12 mouse cellular contexts compared by ENCODE assay signal in the genomic region with DNA sequence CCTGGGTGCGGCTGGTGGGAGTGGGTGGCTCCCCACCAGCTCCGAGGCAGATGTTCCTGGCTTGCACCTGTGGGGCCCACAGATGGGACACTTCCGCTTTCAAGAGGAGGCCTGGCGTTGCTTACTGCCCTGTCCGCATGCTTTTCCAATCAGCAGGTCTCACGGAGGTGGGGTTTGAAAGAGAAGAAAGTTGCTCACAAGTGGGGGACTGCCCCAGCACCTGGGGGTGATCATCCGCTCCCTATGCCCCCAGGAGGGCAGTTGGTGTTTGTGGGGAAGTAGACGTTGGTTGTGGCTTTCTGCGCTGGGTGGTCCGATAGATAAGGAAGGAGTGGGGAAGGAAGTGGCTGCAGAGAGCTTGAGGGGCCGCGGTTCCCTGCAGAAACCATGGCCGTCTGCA. TPM values are rescaled to one million over a fixed set of nuclear protein-coding genes. Genes with fewer than 3 reads are reported as not detected.
DNase-seq lines count a peak whose midpoint lies in the region; ATAC-seq and TF ChIP-seq lines count a peak whose summit lies in the region.
"Had no signal": no experiment of that assay in that cellular context is flagged by ENCODE, and none has a peak within 500 bp of the region (broad histone marks: within the 10 kb centered on the region; RNA-seq: fewer than 3 reads in every experiment).

No protein-coding gene starts in this region.

- H3K27me3 ChIP-seq in CH12.LX (replicated peaks), result peaks cover under 1% of the 10 kb centered on the region
- H3K27me3 ChIP-seq in liver, embryonic 14.5 days (ENCODE audit: control insufficient read depth, insufficient read depth, low read length), result no peaks in the 10 kb centered on the region
- no peaks in the 10 kb centered on the region for H3K27me3 ChIP-seq in kidney, embryonic 15.5 days
- H3K27me3 ChIP-seq: midbrain, embryonic 13.5 days had no signal

- dilution Hi-C loops in CH12.LX (cut with MboI; ENCODE audit: extremely low pct_ligation_motif_present, extremely low pct_unique_long_range_greater_than_20kb, low sequenced_read_pairs), result no loop called here

- H3K9ac ChIP-seq in CH12.LX (ENCODE audit: insufficient read depth, low read depth), result no peak overlapping the region
- H3K9ac ChIP-seq in liver, embryonic 14.5 days (replicated peaks), result peak overlapping the region; percentile 39; the same call in 1 of the 2 replicates
- H3K9ac ChIP-seq in kidney, embryonic 15.5 days, result no peak overlapping the region
- H3K9ac ChIP-seq: embryonic facial prominence, embryonic 13.5 days; midbrain, embryonic 13.5 days had no signal

- in situ Hi-C loops in CH12.LX (cut with MboI; ENCODE audit: low pct_ligation_motif_present, low pct_unique_long_range_greater_than_20kb, low sequenced_read_pairs), result no loop called here

- H3K9me3 ChIP-seq in CH12.LX (replicated peaks; ENCODE audit: low read length), result no peaks in the 10 kb centered on the region
- H3K9me3 ChIP-seq in liver, embryonic 14.5 days (ENCODE audit: control insufficient read depth, low read length), result no peaks in the 10 kb centered on the region
- H3K9me3 ChIP-seq in kidney, embryonic 15.5 days (replicated peaks), result no peaks in the 10 kb centered on the region
- H3K9me3 ChIP-seq: embryonic facial prominence, embryonic 13.5 days; midbrain, embryonic 13.5 days had no signal

- H3K79me2 ChIP-seq in CH12.LX (replicated peaks; ENCODE audit: control insufficient read depth, extremely low read depth, insufficient read depth, poor library complexity, severe bottlenecking), result peaks cover 18% of the 10 kb centered on the region

- H3K4me1 ChIP-seq in CH12.LX (ENCODE audit: control insufficient read depth in 1 of 2, insufficient read depth in 2 of 2), result peaks cover 56 to 78% of the 10 kb centered on the region in 2 experiments
- H3K4me1 ChIP-seq in liver, embryonic 14.5 days (replicated peaks; ENCODE audit: control insufficient read depth in 2 of 2, insufficient read depth in 2 of 2, low read length in 1 of 2), result peaks cover 46 to 74% of the 10 kb centered on the region in 2 experiments
- H3K4me1 ChIP-seq in kidney, embryonic 15.5 days, result peaks cover 16% of the 10 kb centered on the region

- H3K4me2 ChIP-seq in CH12.LX (ENCODE audit: insufficient read depth, low read depth, poor library complexity, severe bottlenecking), result peak overlapping the region; percentile 48
- peak overlapping the region; percentile 55 for H3K4me2 ChIP-seq in liver, embryonic 14.5 days (ENCODE audit: low read depth)
- no peak overlapping the region for H3K4me2 ChIP-seq in kidney, embryonic 15.5 days
- H3K4me2 ChIP-seq: embryonic facial prominence, embryonic 13.5 days; midbrain, embryonic 13.5 days had no signal

- TF ChIP-seq POLR2A in CH12.LX (IDR thresholded peaks at IDR 0.05; ENCODE audit: low read depth, low read length), result no peak; the same call in 1 of the 2 replicates

- H3K27ac ChIP-seq in CH12.LX (ENCODE audit: insufficient read depth, low read depth), result peak overlapping the region; percentile 98
- peak overlapping the region; percentile 21 for H3K27ac ChIP-seq in liver, embryonic 14.5 days
- no peak overlapping the region for H3K27ac ChIP-seq in kidney, embryonic 15.5 days
- H3K27ac ChIP-seq: embryonic facial prominence, embryonic 13.5 days; midbrain, embryonic 13.5 days had no signal

- TF ChIP-seq CTCF in CH12.LX (conservative IDR thresholded peaks at IDR 0.05 in 1 of 2, IDR thresholded peaks at IDR 0.05 in 1 of 2; ENCODE audit: low read depth in 2 of 2, low read length in 2 of 2), result no peak; a peak in 1 of 4 replicates
- no peak for TF ChIP-seq CTCF in liver, embryonic 14.5 days (IDR thresholded peaks at IDR 0.05; ENCODE audit: low read depth)

- TF ChIP-seq EP300 in CH12.LX (IDR thresholded peaks at IDR 0.05; ENCODE audit: low read length), result peak; percentile 96
- TF ChIP-seq EP300 in liver, embryonic 14.5 days (IDR thresholded peaks at IDR 0.05; ENCODE audit: low read depth), result peak; percentile 89

- peaks cover 0 to 13% of the 10 kb centered on the region in 2 experiments for H3K36me3 ChIP-seq in CH12.LX (replicated peaks in 1 of 2; ENCODE audit: control insufficient read depth in 1 of 2, insufficient read depth in 1 of 2, low read length in 1 of 2)
- H3K36me3 ChIP-seq in liver, embryonic 14.5 days (replicated peaks; ENCODE audit: control insufficient read depth, insufficient read depth, low read depth), result no peaks in the 10 kb centered on the region
- no peaks in the 10 kb centered on the region for H3K36me3 ChIP-seq in kidney, embryonic 15.5 days
- H3K36me3 ChIP-seq: embryonic facial prominence, embryonic 13.5 days; midbrain, embryonic 13.5 days had no signal

- DNase-seq in A20 (ENCODE audit: low read depth, low spot score) (peak; percentile 97), CH12.LX (ENCODE audit: extremely low read depth) (peak; percentile 95)
- no peak for DNase-seq in liver, embryonic 14.5 days (ENCODE audit: low read depth in 3 of 3, low spot score in 3 of 3)
- peak; percentile 65 to 69 for DNase-seq in spleen, postnatal 10 days (ENCODE audit: low spot score in 2 of 2)
- no peak for DNase-seq in left cerebral cortex, adult 11 months (ENCODE audit: low spot score)
- DNase-seq in right cerebral cortex, postnatal 4 days, result no peak
- DNase-seq: adrenal gland, postnatal 36 days; cerebellum, adult 8-10 months; kidney, adult 11 months had no signal

- no peak; the same call in none of the 2 replicates for TF ChIP-seq RAD21 in CH12.LX (IDR thresholded peaks at IDR 0.05; ENCODE audit: low read depth, low read length)

- peak; percentile 34; the same call in 1 of the 2 replicates for ATAC-seq in liver, embryonic 14.5 days (ENCODE audit: insufficient read depth)
- no peak for ATAC-seq in kidney, embryonic 15.5 days (replicated peaks; ENCODE audit: low FRiP score)
- ATAC-seq: midbrain, embryonic 13.5 days had no signal

- 8% methylated on average over 13 of the region's 13 CpGs for WGBS in liver, embryonic 14.5 days (ENCODE audit: insufficient replicate concordance)
- 75% methylated on average over 13 of the region's 13 CpGs for WGBS in kidney, embryonic 15.5 days

- H3K4me3 ChIP-seq in CH12.LX (replicated peaks in 1 of 3; ENCODE audit: low read depth in 2 of 3, low read length in 2 of 3, poor library complexity in 1 of 3), result no peak overlapping the region
- peak overlapping the region; percentile 3 to 17; a peak in 2 of 4 replicates for H3K4me3 ChIP-seq in liver, embryonic 14.5 days (ENCODE audit: insufficient read depth in 1 of 2, low read depth in 2 of 2, low read length in 2 of 2)
- no peak overlapping the region for H3K4me3 ChIP-seq in kidney, embryonic 15.5 days (replicated peaks)
- H3K4me3 ChIP-seq: embryonic facial prominence, embryonic 13.5 days; midbrain, embryonic 13.5 days had no signal

TF ChIP-seq in CH12.LX, 34 proteins besides CTCF, POLR2A, EP300 and RAD21 (continues in another document):
- TF ChIP-seq UBTF (IDR thresholded peaks at IDR 0.05; ENCODE audit: low read depth, low read length), result peak; percentile 56; the same call in 1 of the 2 replicates
- peak; percentile 42; the same call in 1 of the 2 replicates for TF ChIP-seq NRF1 (IDR thresholded peaks at IDR 0.05; ENCODE audit: low read depth, low read length)
- TF ChIP-seq E2F4 (IDR thresholded peaks at IDR 0.05; ENCODE audit: insufficient replicate concordance, low read depth, low read length), result no peak
- peak; percentile 84 for TF ChIP-seq ELF1 (IDR thresholded peaks at IDR 0.05; ENCODE audit: low read depth, low read length)
- TF ChIP-seq MXI1 (IDR thresholded peaks at IDR 0.05; ENCODE audit: low read depth, low read length), result peak; percentile 81; the same call in 1 of the 2 replicates
- peak; percentile 95 for TF ChIP-seq ETS1 (conservative IDR thresholded peaks at IDR 0.05; ENCODE audit: low read depth, low read length)
- TF ChIP-seq MAFK (IDR thresholded peaks at IDR 0.05; ENCODE audit: insufficient replicate concordance, low read length), result peak; percentile 80; the same call in 1 of the 2 replicates
- TF ChIP-seq MEF2A (IDR thresholded peaks at IDR 0.05; ENCODE audit: borderline replicate concordance, low read depth, low read length), result peak; percentile 92
- TF ChIP-seq CHD2 (IDR thresholded peaks at IDR 0.05; ENCODE audit: low read length), result peak; percentile 86
- TF ChIP-seq ZNF384 (IDR thresholded peaks at IDR 0.05; ENCODE audit: low read depth, low read length), result peak; percentile 35; the same call in 1 of the 2 replicates
- no peak for TF ChIP-seq CHD1 (IDR thresholded peaks at IDR 0.05; ENCODE audit: low read depth, low read length)
- TF ChIP-seq JUND (conservative IDR thresholded peaks at IDR 0.05; ENCODE audit: low read depth, low read length), result peak; percentile 61
- no peak for TF ChIP-seq ZKSCAN1 (IDR thresholded peaks at IDR 0.05; ENCODE audit: borderline replicate concordance, low read depth, low read length)
- TF ChIP-seq KAT2A (IDR thresholded peaks at IDR 0.05; ENCODE audit: insufficient replicate concordance, low read length), result 0 out of 2 replicates have a peak, but pooled peaks have one; percentile 64
- peak; percentile 74; the same call in 1 of the 2 replicates for TF ChIP-seq ZMIZ1 (IDR thresholded peaks at IDR 0.05; ENCODE audit: low read depth, low read length)
- peak; percentile 95 for TF ChIP-seq IRF4 (IDR thresholded peaks at IDR 0.05; ENCODE audit: low read depth, low read length)
- TF ChIP-seq USF2 (conservative IDR thresholded peaks at IDR 0.05; ENCODE audit: low read depth, low read length), result no peak
- TF ChIP-seq MYC (IDR thresholded peaks at IDR 0.05; ENCODE audit: low read depth, low read length), result peak; percentile 92
- TF ChIP-seq POLR2AphosphoS2 (IDR thresholded peaks at IDR 0.05; ENCODE audit: low read depth, low read length), result no peak
- TF ChIP-seq HCFC1 (IDR thresholded peaks at IDR 0.05; ENCODE audit: low read depth, low read length), result no peak; the same call in 1 of the 2 replicates
- TF ChIP-seq TCF12 (IDR thresholded peaks at IDR 0.05; ENCODE audit: low read depth, low read length), result peak; percentile 100
- no peak for TF ChIP-seq ZC3H11A (IDR thresholded peaks at IDR 0.05; ENCODE audit: low read depth, low read length)
- no peak for TF ChIP-seq TBP (conservative IDR thresholded peaks at IDR 0.05; ENCODE audit: low read depth, low read length)
- peak; percentile 96 for TF ChIP-seq BHLHE40 (IDR thresholded peaks at IDR 0.05; ENCODE audit: low read depth, low read length)
- TF ChIP-seq SIN3A (IDR thresholded peaks at IDR 0.05; ENCODE audit: low read length), result peak; percentile 92
- peak; percentile 89 for TF ChIP-seq RCOR1 (conservative IDR thresholded peaks at IDR 0.05; ENCODE audit: low read depth, low read length)

RNA-seq across cellular contexts. Expression of a gene that starts 1.7 kb away (rescaled TPM):
- total RNA-seq in CH12.LX (2012; rRNA removed) (2.1 and 3.4 TPM in 2 replicates), CH12.LX (2014; rRNA removed) (0.43 and 0.47 TPM in 2 replicates)
- 16.5 and 22.6 TPM in 2 replicates for polyA plus RNA-seq in CH12.LX (2012; ENCODE audit: insufficient read length, low read depth)
- 1.8 and 1.9 TPM in 2 replicates for polyA plus RNA-seq in liver, embryonic 14.5 days (2012; rRNA removed)
- 3.3 and 5.0 TPM in 2 replicates for polyA plus RNA-seq in liver, embryonic 14.5 days (2014; fragmentation: Nextera tagmentation; extraction: Ambion mirVana)
- 3.5 and 3.6 TPM in 2 replicates for polyA plus RNA-seq in kidney, embryonic 15.5 days (2015; fragmentation: Nextera tagmentation; extraction: Ambion mirVana)

Comparison
In these comparisons a context has a peak if more than half of its experiments do, and no peak if none do; other contexts are left out.
1. DNase-seq: peak in A20 (single experiment), CH12.LX (single experiment) and spleen, postnatal 10 days (2 of 2); none in liver, embryonic 14.5 days (0 of 3), left cerebral cortex, adult 11 months (single experiment) and right cerebral cortex, postnatal 4 days (single experiment).
2. H3K4me3 ChIP-seq: peak in liver, embryonic 14.5 days (2 of 2); none in CH12.LX (0 of 3) and kidney, embryonic 15.5 days (single experiment).